Mouse (Mus musculus): Measurements from ENCODE around the gene F2. TPM values are rescaled to one million over a fixed set of nuclear protein-coding genes. Genes with fewer than 3 reads are reported as not detected.
"Not testable (repeated sequence)": the region's sequence is repeated elsewhere in the genome, so short reads cannot be mapped to it uniquely, and the experiment has no call there.

F2 gene
- total RNA-seq, 2 experiments from 2014 or later, result 0.50 TPM; not detected in 1

- DNase-seq (ENCODE audit: low spot score in 2 of 2), result no peak
These were observed 12.9 kb upstream of the F2 start for GRCm38 (mm10) chr2:91649152-91649551.

- peak in 1 of 2 experiments; percentile 60 for DNase-seq (ENCODE audit: low spot score in 2 of 2)
These were observed 10.5 kb upstream of the F2 start for GRCm38 (mm10) chr2:91646733-91647132.

- DNase-seq (ENCODE audit: low spot score in 2 of 2), result no peak
These were observed 9.6 kb upstream of the F2 start for GRCm38 (mm10) chr2:91645811-91646210.

GRCm38 (mm10) chr2:91645354-91645753 lies 9.1 kb upstream of the F2 start:
- DNase-seq (ENCODE audit: low spot score in 2 of 2), result no peak

- no peak for DNase-seq (ENCODE audit: low spot score in 2 of 2)
These were observed 7.8 kb upstream of the F2 start for GRCm38 (mm10) chr2:91644021-91644420.

- no peak for DNase-seq (ENCODE audit: low spot score in 2 of 2)
These were observed 6.7 kb upstream of the F2 start for GRCm38 (mm10) chr2:91642825-91643415.

- no peak for DNase-seq (ENCODE audit: low spot score in 2 of 2)
These were observed 2.7 kb upstream of the F2 start for GRCm38 (mm10) chr2:91638931-91639330.

- no peak for DNase-seq (ENCODE audit: low spot score in 2 of 2)
These were observed 619 bp upstream of the F2 start for GRCm38 (mm10) chr2:91636727-91637338.

GRCm38 (mm10) chr2:91635486-91635885 lies 728 bp downstream of the F2 start:
- no peak for DNase-seq (ENCODE audit: low spot score in 2 of 2)

GRCm38 (mm10) chr2:91634841-91635240 lies 1.4 kb downstream of the F2 start:
- DNase-seq (ENCODE audit: low spot score in 2 of 2), result peak in 1 of 2 experiments; percentile 11

GRCm38 (mm10) chr2:91633334-91633977 lies 2.8 kb downstream of the F2 start:
- DNase-seq (ENCODE audit: low spot score in 2 of 2), result no peak

GRCm38 (mm10) chr2:91632316-91632715 lies 3.9 kb downstream of the F2 start:
- peak in 1 of 2 experiments; percentile 13 for DNase-seq (ENCODE audit: low spot score in 2 of 2)

GRCm38 (mm10) chr2:91631826-91632225 lies 4.4 kb downstream of the F2 start:
- DNase-seq (ENCODE audit: low spot score in 2 of 2), result no peak

GRCm38 (mm10) chr2:91630384-91630783 lies 5.8 kb downstream of the F2 start:
- DNase-seq (ENCODE audit: low spot score in 2 of 2), result no peak

GRCm38 (mm10) chr2:91629682-91630081 lies 6.5 kb downstream of the F2 start:
- no peak for DNase-seq (ENCODE audit: low spot score in 2 of 2)

GRCm38 (mm10) chr2:91628171-91628570 lies 8.0 kb downstream of the F2 start:
- no peak for DNase-seq (ENCODE audit: low spot score in 2 of 2)

GRCm38 (mm10) chr2:91627486-91627885 lies 8.7 kb downstream of the F2 start:
- no peak for DNase-seq (ENCODE audit: low spot score in 2 of 2)

- DNase-seq (ENCODE audit: low spot score in 2 of 2), result not testable (repeated sequence)
These were observed 12.8 kb downstream of the F2 start for GRCm38 (mm10) chr2:91623366-91623765.

- DNase-seq (ENCODE audit: low spot score in 2 of 2), result no peak
These were observed 13.9 kb downstream of the F2 start for GRCm38 (mm10) chr2:91622356-91622755.

- not testable (repeated sequence) for DNase-seq (ENCODE audit: low spot score in 2 of 2)
These were observed 26.8 kb downstream of the F2 start for GRCm38 (mm10) chr2:91609370-91609769.

- DNase-seq (ENCODE audit: low spot score in 2 of 2), result no peak
These were observed 33.8 kb downstream of the F2 start for GRCm38 (mm10) chr2:91602389-91602788.

- DNase-seq (ENCODE audit: low spot score in 2 of 2), result no peak
These were observed 35.7 kb downstream of the F2 start for GRCm38 (mm10) chr2:91600475-91600874.

- DNase-seq (ENCODE audit: low spot score in 2 of 2), result no peak
These were observed 50.0 kb downstream of the F2 start for GRCm38 (mm10) chr2:91586242-91586641.

Measured in adrenal gland, adult 18-20 months (tissue).